Mouse (Mus musculus) midbrain, embryonic 13.5 days (tissue): ENCODE measurements around the gene Tcf7l1. TPM values are rescaled to one million over a fixed set of nuclear protein-coding genes. Genes with fewer than 3 reads are reported as not detected.

Experiments used
- ATAC-seq: fragments of 200-750 bp; cut with Nextera tagmentation; 2 replicates; pipeline ENCODE4 v1.8.0; 2017; ENCODE audit warnings: mild to moderate bottlenecking, moderate TSS enrichment, moderate library complexity
- H3K27ac ChIP-seq: fragments of 300-500 bp; sonication (generic); 2 replicates; pipeline ENCODE4 v1.5.1; 2015; ENCODE audit warnings: inconsistent platforms, mild to moderate bottlenecking, moderate library complexity
- H3K27me3 ChIP-seq: fragments of 300-500 bp; sonication (generic); 2 replicates; pipeline ENCODE4 v1.6.1; 2015; ENCODE audit warnings: mild to moderate bottlenecking, inconsistent platforms
- H3K36me3 ChIP-seq: fragments of 300-500 bp; sonication (generic); 2 replicates; pipeline ENCODE4 v1.6.1; 2015; ENCODE audit warnings: mild to moderate bottlenecking, inconsistent platforms
- H3K4me1 ChIP-seq: fragments of 300-500 bp; sonication (generic); replicated peaks from 2 replicates; pipeline ENCODE4 v1.6.1; 2015; ENCODE audit warnings: inconsistent platforms
- H3K4me2 ChIP-seq: fragments of 300-500 bp; sonication (generic); replicated peaks from 2 replicates; pipeline ENCODE4 v1.6.1; 2015; ENCODE audit warnings: moderate library complexity, mild to moderate bottlenecking, inconsistent platforms
- H3K4me3 ChIP-seq: fragments of 300-500 bp; sonication (generic); replicated peaks from 2 replicates; pipeline ENCODE4 v1.5.1; 2015; ENCODE audit warnings: mild to moderate bottlenecking, inconsistent platforms
- H3K9ac ChIP-seq: fragments of 300-500 bp; sonication (generic); replicated peaks from 2 replicates; pipeline ENCODE4 v1.6.1; 2015; ENCODE audit warnings: mild to moderate bottlenecking, inconsistent platforms
- H3K9me3 ChIP-seq: fragments of 300-500 bp; sonication (generic); 2 replicates; pipeline ENCODE4 v1.6.1; 2016; ENCODE audit warnings: mild to moderate bottlenecking, inconsistent platforms
- WGBS: fragments of 180-500 bp; shearing (Covaris S2); methylation state at CpG from one replicate; pipeline ENCODE4 v1.1.7; 2015; 5-methylcytosine and 5-hydroxymethylcytosine counted together
- polyA plus RNA-seq: library from polyadenylated mRNA; unstranded; fragments of >200 nt; fragmentation: Nextera tagmentation; extraction: Ambion mirVana; gene quantifications from 2 replicates; pipeline ENCODE4 v1.2.1, GENCODE M21; 2015

The Tcf7l1 gene
- polyA plus RNA-seq, 1 experiment from 2014 or later = 9.7 TPM

DNA sequence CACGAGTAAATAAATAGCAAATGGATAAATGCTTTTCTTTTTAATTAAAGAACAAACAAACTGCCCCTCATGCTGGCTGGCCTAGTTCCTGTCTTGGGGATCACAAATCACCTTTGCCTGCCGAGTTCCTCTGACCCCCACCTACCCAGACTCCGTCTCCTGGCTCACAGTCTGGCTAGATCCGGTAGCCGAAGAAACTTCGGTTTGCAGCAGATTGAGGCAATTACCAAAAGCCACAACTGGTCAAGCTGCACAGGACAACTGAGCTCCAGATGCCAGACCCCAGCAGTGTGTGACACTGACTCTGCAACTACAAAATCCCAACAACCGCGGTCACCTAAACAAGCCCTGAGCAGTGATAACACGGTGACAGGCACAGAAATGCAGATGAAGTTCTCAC is 34.8 kb downstream of the Tcf7l1 start:
- no peak for ATAC-seq
- H3K4me3 ChIP-seq = no peak overlapping the region
- 47% methylated on average over 9 of the region's 9 CpGs for WGBS

DNA sequence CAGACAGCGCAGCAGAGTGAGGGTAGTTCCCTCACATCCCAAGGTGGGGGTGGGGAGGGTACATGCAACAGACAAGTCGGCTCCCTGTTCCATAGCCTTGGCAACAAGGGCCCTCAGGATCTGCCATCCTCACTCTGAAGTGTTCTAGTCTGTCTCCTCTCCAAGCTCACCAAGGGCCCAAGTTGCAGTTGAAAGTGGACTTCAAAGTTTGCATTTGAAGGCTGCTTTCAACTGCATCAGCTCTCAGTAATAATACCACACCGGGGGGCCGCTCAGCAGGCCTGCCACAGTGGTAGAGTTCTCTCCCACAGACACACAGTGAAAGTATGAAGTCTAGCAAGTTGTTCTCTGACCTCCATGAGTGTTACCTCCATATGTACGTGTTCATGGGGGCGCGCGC is 35.3 kb downstream of the Tcf7l1 start:
- H3K27me3 ChIP-seq = no peaks in the 10 kb centered on the region
- no peaks in the 10 kb centered on the region for H3K36me3 ChIP-seq
- no peak overlapping the region for H3K9ac ChIP-seq
- H3K4me3 ChIP-seq = no peak overlapping the region
- no peaks in the 10 kb centered on the region for H3K9me3 ChIP-seq
- H3K4me2 ChIP-seq = no peak overlapping the region
- 81% methylated on average over 8 of the region's 8 CpGs for WGBS
- H3K27ac ChIP-seq = no peak overlapping the region
- no peak for ATAC-seq
- H3K4me1 ChIP-seq = peaks cover 27% of the 10 kb centered on the region

More for the DNA sequence above, 34.8 kb downstream of the Tcf7l1 start:
- Histone ChIP-seq H3K9me3 (no peaks in the 10 kb centered on the region), H3K4me1 (peaks cover 27% of the 10 kb centered on the region), H3K27ac (no peak overlapping the region), H3K27me3 (no peaks in the 10 kb centered on the region), H3K9ac (no peak overlapping the region), H3K4me2 (no peak overlapping the region), H3K36me3 (no peaks in the 10 kb centered on the region)

DNA sequence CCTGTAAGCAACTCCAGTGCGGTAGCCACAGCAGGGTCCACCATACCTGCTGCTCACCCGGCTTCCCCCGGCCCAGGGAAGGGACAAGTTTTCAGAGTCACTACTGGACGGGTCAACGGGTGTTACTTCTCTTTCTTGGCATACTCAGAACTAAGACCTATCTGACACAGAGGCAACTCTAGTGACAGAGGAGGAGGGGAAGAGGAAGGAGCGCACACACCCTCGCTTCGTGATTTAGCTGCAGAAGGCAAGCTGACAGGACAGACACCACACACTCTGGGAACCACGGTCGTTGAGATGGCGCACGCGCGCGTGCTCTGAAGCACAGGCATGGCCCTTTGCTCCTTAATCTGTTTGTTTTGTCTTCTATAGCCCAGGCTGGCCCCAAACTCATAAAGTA is 36.2 kb downstream of the Tcf7l1 start:
- ATAC-seq = no peak
- H3K9ac ChIP-seq = no peak overlapping the region
- no peaks in the 10 kb centered on the region for H3K9me3 ChIP-seq
- WGBS = 88% methylated on average over 15 of the region's 15 CpGs
- no peaks in the 10 kb centered on the region for H3K27me3 ChIP-seq
- H3K4me3 ChIP-seq = no peak overlapping the region
- H3K4me1 ChIP-seq = peaks cover 28% of the 10 kb centered on the region
- no peak overlapping the region for H3K27ac ChIP-seq
- no peaks in the 10 kb centered on the region for H3K36me3 ChIP-seq
- no peak overlapping the region for H3K4me2 ChIP-seq

DNA sequence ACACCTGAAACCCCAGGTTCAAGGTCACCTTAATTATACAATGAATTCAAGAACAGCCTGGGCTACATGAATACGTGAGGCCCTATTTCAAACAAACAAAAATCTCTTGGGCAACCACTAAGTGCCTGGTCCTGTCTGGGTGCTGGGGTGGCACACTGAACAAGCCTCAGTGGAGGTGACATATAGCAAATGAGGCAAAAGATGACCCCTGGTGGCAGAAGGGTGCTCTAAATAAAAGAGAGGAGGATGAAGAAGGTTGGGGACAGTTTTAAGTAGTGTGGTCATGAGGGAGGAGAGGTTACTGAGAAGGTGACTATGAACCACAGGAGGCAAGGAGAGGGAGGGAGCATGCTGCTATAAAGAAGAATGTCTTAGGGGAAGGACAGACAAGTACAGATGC is 37.8 kb downstream of the Tcf7l1 start:
- WGBS = 91% methylated on average over 1 of the region's 1 CpGs
- H3K4me2 ChIP-seq = no peak overlapping the region
- no peak overlapping the region for H3K27ac ChIP-seq
- H3K4me1 ChIP-seq = peaks cover 32% of the 10 kb centered on the region
- H3K4me3 ChIP-seq = no peak overlapping the region
- H3K9ac ChIP-seq = no peak overlapping the region
- H3K36me3 ChIP-seq = no peaks in the 10 kb centered on the region
- H3K9me3 ChIP-seq = no peaks in the 10 kb centered on the region
- no peak for ATAC-seq
- no peaks in the 10 kb centered on the region for H3K27me3 ChIP-seq

DNA sequence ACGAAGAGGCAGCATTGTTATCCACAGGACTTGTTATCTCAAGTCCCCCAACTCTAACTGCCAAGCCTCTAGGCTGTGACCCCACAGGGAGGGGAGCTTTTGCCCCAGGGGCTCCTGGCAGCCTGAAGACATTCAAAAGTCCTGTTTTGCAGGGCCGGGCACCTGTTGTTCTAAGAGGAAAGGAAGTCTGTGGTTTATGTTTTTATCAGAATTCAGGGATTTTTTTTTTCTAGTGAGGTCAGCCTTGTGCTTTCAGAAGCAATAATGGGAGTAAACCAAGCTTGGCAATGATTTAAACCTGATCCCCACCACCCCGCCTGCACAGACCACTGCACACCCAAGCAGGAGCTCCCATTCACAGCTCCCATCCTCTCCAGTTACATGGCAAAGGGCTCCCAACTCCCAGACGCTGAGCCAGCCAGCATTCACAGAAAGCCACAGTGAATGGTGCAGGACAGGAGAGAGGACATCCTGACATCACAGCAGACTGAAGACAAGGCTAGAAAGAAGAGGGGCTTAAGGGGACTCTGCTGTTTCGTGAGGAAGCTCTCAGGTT is 40.1 kb downstream of the Tcf7l1 start:
- H3K4me2 ChIP-seq = no peak overlapping the region
- WGBS = 12% methylated on average over 5 of the region's 5 CpGs
- no peak for ATAC-seq

DNA sequence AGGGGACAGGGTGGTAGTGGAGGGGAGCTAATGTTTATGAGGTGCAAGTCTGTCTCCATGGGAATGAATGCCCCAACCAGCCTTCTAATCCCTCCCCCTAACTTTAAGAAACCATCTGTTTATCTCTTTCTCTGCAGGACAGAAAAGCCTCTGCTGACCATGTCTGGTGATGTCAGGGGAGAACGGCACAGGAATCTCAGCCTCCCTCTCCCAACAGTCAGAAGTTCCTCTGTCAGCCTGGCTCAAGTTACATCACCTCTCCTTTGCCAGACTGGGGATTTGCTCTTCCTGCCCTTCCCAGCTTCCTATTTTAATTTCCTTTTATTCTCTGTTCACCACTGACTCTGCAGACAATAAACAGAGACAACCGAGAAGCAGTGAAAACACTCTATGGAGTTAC is 40.6 kb downstream of the Tcf7l1 start:
- Histone ChIP-seq H3K9ac (no peak overlapping the region), H3K27me3 (no peaks in the 10 kb centered on the region), H3K4me1 (peaks cover 30% of the 10 kb centered on the region), H3K4me2 (no peak overlapping the region), H3K36me3 (no peaks in the 10 kb centered on the region), H3K9me3 (no peaks in the 10 kb centered on the region), H3K27ac (no peak overlapping the region), H3K4me3 (no peak overlapping the region)
- 0% methylated on average over 2 of the region's 2 CpGs for WGBS
- no peak for ATAC-seq

More for the DNA sequence above, 40.1 kb downstream of the Tcf7l1 start:
- Histone ChIP-seq H3K4me1 (peaks cover 25% of the 10 kb centered on the region), H3K4me3 (no peak overlapping the region), H3K9me3 (no peaks in the 10 kb centered on the region), H3K9ac (no peak overlapping the region), H3K27ac (no peak overlapping the region), H3K27me3 (no peaks in the 10 kb centered on the region), H3K36me3 (no peaks in the 10 kb centered on the region)

DNA sequence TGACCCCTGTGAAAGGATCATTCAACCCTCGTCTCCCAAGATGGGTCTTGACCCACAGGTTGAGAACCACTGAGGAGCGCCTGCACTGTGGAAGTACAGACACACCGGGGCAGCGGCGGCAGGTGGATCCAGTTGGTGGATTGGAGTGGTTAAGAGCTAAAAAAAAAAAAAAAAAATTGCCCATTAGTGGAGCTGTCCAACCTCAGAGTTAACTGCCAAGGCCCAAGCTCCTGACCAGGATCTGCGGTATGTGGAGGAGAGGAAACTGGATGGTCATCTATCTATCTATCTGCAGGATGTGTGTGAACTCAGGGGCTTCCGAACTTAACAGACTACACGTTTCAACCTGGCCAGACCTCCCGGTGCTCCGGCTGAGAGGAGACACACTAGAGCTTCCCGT is 41.2 kb downstream of the Tcf7l1 start:
- no peak for ATAC-seq
- 76% methylated on average over 11 of the region's 11 CpGs for WGBS
- Histone ChIP-seq H3K9me3 (no peaks in the 10 kb centered on the region), H3K27me3 (no peaks in the 10 kb centered on the region), H3K4me1 (peaks cover 30% of the 10 kb centered on the region), H3K4me3 (no peak overlapping the region), H3K36me3 (no peaks in the 10 kb centered on the region), H3K27ac (no peak overlapping the region), H3K4me2 (no peak overlapping the region), H3K9ac (no peak overlapping the region)

DNA sequence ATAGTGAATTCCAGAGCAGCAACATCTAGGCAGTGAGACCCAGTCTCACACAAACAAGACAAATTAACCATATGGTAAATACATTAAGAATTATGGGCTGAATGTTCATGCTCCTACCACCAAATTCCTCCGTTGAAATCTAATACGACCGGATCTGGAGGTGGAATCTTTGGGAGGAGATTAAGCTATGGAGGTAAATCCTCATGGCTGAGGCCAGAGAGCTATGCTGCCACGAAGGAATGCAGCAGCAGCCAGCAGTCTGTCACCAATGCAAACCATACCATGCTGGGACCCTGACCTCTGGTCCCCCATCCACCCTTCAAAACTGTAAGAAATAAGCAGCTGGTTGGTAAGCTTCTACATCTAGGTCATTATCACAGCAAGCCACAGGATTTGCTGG is 41.9 kb downstream of the Tcf7l1 start:
- Histone ChIP-seq H3K27me3 (no peaks in the 10 kb centered on the region), H3K4me3 (no peak overlapping the region), H3K36me3 (no peaks in the 10 kb centered on the region), H3K9ac (no peak overlapping the region), H3K27ac (no peak overlapping the region), H3K9me3 (no peaks in the 10 kb centered on the region), H3K4me1 (peaks cover 30% of the 10 kb centered on the region), H3K4me2 (no peak overlapping the region)
- no peak for ATAC-seq
- WGBS = 46% methylated on average over 4 of the region's 4 CpGs

DNA sequence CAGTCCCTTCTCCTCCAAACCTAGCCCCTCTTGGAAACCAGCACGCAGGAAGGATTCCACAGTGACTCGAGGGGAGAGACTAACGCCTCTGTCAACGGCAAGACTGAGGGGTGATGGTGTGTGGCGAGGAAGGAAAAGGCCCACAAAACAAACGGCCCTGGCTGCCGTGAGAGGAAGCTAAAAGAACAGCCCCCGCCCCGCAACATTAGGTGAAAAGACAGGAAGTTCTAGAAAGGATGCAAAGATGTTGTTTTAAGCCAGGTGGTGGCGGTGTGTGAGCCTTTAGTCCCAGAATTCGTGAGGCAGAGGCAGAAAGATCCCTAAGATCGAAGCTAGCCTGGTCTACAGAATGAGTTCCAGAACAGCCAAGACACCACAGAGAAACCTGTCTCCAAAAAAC is 43.3 kb downstream of the Tcf7l1 start:
- 81% methylated on average over 12 of the region's 12 CpGs for WGBS
- ATAC-seq = no peak
- no peaks in the 10 kb centered on the region for H3K27me3 ChIP-seq
- H3K27ac ChIP-seq = no peak overlapping the region
- H3K4me1 ChIP-seq = peaks cover 36% of the 10 kb centered on the region
- no peak overlapping the region for H3K4me2 ChIP-seq
- H3K36me3 ChIP-seq = no peaks in the 10 kb centered on the region
- no peak overlapping the region for H3K9ac ChIP-seq
- no peaks in the 10 kb centered on the region for H3K9me3 ChIP-seq
- no peak overlapping the region for H3K4me3 ChIP-seq

DNA sequence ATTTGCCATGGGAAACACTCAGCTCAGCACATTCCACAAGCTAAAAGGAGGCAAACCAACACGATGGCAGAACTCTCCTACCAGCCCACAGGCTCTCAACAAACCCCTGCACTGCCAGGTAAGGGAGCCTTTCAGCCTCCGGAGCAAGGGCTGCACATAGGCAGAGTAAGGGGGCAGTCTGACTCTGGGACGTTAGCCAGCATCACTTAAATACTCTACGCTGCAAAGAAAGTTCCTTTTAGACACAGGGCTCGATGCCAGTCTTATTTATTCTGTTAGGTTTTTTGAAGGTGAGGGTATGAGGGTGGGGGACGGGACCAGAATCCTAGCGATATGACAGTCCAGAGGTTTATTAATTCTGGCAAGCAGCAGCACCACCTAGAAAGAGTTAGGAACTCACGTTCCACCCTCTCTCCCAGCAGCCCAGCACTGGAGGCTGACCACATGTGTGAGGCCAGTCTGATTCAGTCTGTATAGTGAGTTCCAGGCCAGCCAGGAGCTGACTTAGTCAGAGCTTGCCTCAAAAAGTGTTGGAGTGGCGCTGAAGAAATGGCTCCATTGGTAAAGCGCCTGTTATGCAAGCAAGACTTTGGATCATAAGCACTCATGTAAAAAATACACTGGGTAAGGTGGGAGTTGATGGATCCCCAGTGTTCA is 44.8 kb downstream of the Tcf7l1 start:
- no peak overlapping the region for H3K4me3 ChIP-seq
- H3K27me3 ChIP-seq = no peaks in the 10 kb centered on the region
- no peaks in the 10 kb centered on the region for H3K9me3 ChIP-seq
- no peak for ATAC-seq
- WGBS = 81% methylated on average over 10 of the region's 10 CpGs
- peaks cover 36% of the 10 kb centered on the region for H3K4me1 ChIP-seq
- no peaks in the 10 kb centered on the region for H3K36me3 ChIP-seq
- H3K27ac ChIP-seq = no peak overlapping the region
- H3K4me2 ChIP-seq = no peak overlapping the region
- H3K9ac ChIP-seq = no peak overlapping the region

DNA sequence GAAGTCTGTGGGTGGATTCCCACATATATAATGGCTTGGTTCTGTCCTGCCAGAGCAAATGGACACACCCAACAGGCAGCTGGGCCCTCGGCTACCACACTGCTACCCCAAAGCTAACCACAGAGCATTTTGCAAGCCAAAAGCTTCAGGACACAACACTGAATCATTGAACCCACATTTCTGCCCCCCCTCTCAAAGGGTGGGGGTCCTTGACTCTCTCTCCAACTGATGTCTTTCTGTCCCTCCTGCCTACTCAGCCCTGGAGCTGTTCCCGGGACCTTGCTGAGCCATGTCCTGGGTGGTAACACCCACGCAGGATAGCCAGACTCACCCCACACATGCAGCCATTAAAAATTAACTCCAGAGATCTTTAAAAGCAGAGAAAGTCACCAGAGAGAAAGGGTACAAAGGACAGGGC is 45.4 kb downstream of the Tcf7l1 start:
- Histone ChIP-seq H3K36me3 (no peaks in the 10 kb centered on the region), H3K4me3 (no peak overlapping the region), H3K27ac (no peak overlapping the region), H3K9me3 (no peaks in the 10 kb centered on the region), H3K27me3 (no peaks in the 10 kb centered on the region), H3K4me2 (no peak overlapping the region), H3K4me1 (peaks cover 30% of the 10 kb centered on the region), H3K9ac (no peak overlapping the region)
- no peak for ATAC-seq
- WGBS = 84% methylated on average over 3 of the region's 3 CpGs

DNA sequence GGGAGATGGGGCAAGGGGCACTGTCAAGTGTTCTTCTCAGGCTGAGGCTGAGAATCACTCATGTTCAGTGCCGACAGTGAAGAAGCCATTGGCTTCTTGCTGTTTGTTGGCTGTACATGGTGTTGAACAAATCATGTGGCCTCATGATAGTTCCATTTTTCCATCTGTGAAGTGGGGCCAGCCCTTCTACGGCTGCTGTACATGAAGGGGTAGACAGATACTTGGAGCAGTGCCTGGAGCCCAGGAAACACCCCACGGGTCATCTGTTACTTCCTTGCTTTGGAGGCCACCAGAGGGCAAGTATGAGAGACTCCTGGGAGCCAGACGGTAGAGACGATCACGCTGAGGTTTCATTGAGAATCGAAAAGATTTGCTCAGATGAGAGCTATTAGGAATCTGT is 46.7 kb downstream of the Tcf7l1 start:
- no peak overlapping the region for H3K9ac ChIP-seq
- no peaks in the 10 kb centered on the region for H3K36me3 ChIP-seq
- 86% methylated on average over 7 of the region's 7 CpGs for WGBS
- no peaks in the 10 kb centered on the region for H3K9me3 ChIP-seq
- no peak for ATAC-seq
- H3K27ac ChIP-seq = no peak overlapping the region
- no peaks in the 10 kb centered on the region for H3K27me3 ChIP-seq
- H3K4me3 ChIP-seq = no peak overlapping the region
- H3K4me2 ChIP-seq = no peak overlapping the region
- H3K4me1 ChIP-seq = peaks cover 22% of the 10 kb centered on the region; the same call in 1 of the 2 replicates
